Mouse (Mus musculus) testis, adult 2 months (tissue): ENCODE data around the gene Supt3. TPM values are rescaled to one million over a fixed set of nuclear protein-coding genes. Genes with fewer than 3 reads are reported as not detected.

Experiments used
- H3K27ac ChIP-seq: fragments of 200-500 bp; 2 replicates; pipeline ENCODE4 v1.5.1; 2012; ENCODE audit warnings: low read depth, low read length; ENCODE audit not compliant: control insufficient read depth, insufficient read depth
- H3K27me3 ChIP-seq: fragments of 200-500 bp; 2 replicates; pipeline ENCODE4 v1.6.1; 2012; ENCODE audit warnings: mild to moderate bottlenecking, low read length, moderate library complexity; ENCODE audit not compliant: control insufficient read depth, insufficient read depth
- H3K36me3 ChIP-seq: fragments of 200-500 bp; 2 replicates; pipeline ENCODE4 v1.6.1; 2012; ENCODE audit warnings: mild to moderate bottlenecking, low read length; ENCODE audit not compliant: control insufficient read depth, insufficient read depth
- H3K4me1 ChIP-seq: fragments of 200-500 bp; 2 replicates; pipeline ENCODE4 v1.6.1; 2012; ENCODE audit warnings: low read length; ENCODE audit not compliant: control insufficient read depth, insufficient read depth
- H3K4me3 ChIP-seq: fragments of 200-500 bp; 2 replicates; pipeline ENCODE4 v1.5.1; 2012; ENCODE audit warnings: low read depth, mild to moderate bottlenecking, low read length, moderate library complexity, mixed read lengths; ENCODE audit not compliant: control insufficient read depth
- CTCF ChIP-seq: fragments of 200-500 bp; IDR thresholded peaks from 2 replicates; pipeline ENCODE4 v1.5.1; 2012; ENCODE audit warnings: low read depth, mild to moderate bottlenecking, inconsistent platforms, low read length, moderate library complexity; ENCODE audit not compliant: control insufficient read depth, insufficient read depth, insufficient replicate concordance
- POLR2A ChIP-seq: fragments of 200-500 bp; IDR thresholded peaks from 2 replicates; pipeline ENCODE4 v1.6.1; 2012; ENCODE audit warnings: low read depth, mild to moderate bottlenecking, inconsistent platforms, low read length, moderate library complexity; ENCODE audit not compliant: control insufficient read depth
- polyA plus RNA-seq: library from polyadenylated mRNA; depleted of rRNA; stranded (reverse); fragments of >200 nt; gene quantifications from 2 replicates; pipeline ENCODE4 v1.2.3, GENCODE M21; 2012

Supt3 gene
- polyA plus RNA-seq, 1 experiment: 19.6 TPM

- no peaks in the 10 kb centered on the region for H3K4me1 ChIP-seq
- TF ChIP-seq CTCF: no peak
- TF ChIP-seq POLR2A: no peak
- H3K27ac ChIP-seq: no peak overlapping the region
- no peaks in the 10 kb centered on the region for H3K27me3 ChIP-seq
- H3K36me3 ChIP-seq: no peaks in the 10 kb centered on the region
- no peak overlapping the region for H3K4me3 ChIP-seq
Measured at GRCm38 (mm10) chr17:44827124-44827523, 50.2 kb downstream of the Supt3 start.

- Histone ChIP-seq H3K27me3 (no peaks in the 10 kb centered on the region), H3K27ac (no peak overlapping the region), H3K36me3 (no peaks in the 10 kb centered on the region), H3K4me3 (no peak overlapping the region), H3K4me1 (no peaks in the 10 kb centered on the region)
- TF ChIP-seq CTCF (no peak), POLR2A (no peak)
Measured at GRCm38 (mm10) chr17:44827964-44828363, 51.0 kb downstream of the Supt3 start.

GRCm38 (mm10) chr17:44829587-44829986, 52.6 kb downstream of the Supt3 start:
- TF ChIP-seq POLR2A: no peak
- TF ChIP-seq CTCF: no peak
- Histone ChIP-seq H3K27me3 (no peaks in the 10 kb centered on the region), H3K36me3 (no peaks in the 10 kb centered on the region), H3K4me1 (no peaks in the 10 kb centered on the region), H3K4me3 (no peak overlapping the region), H3K27ac (no peak overlapping the region)

- TF ChIP-seq CTCF: no peak
- TF ChIP-seq POLR2A: no peak
Measured at GRCm38 (mm10) chr17:44831201-44831600, 54.2 kb downstream of the Supt3 start.

GRCm38 (mm10) chr17:44842184-44842583, 65.2 kb downstream of the Supt3 start:
- H3K4me1 ChIP-seq: no peaks in the 10 kb centered on the region
- TF ChIP-seq CTCF (no peak), POLR2A (no peak)
- no peaks in the 10 kb centered on the region for H3K36me3 ChIP-seq
- H3K27me3 ChIP-seq: no peaks in the 10 kb centered on the region
- H3K4me3 ChIP-seq: no peak overlapping the region
- H3K27ac ChIP-seq: no peak overlapping the region

More at GRCm38 (mm10) chr17:44831201-44831600, 54.2 kb downstream of the Supt3 start:
- no peak overlapping the region for H3K27ac ChIP-seq
- H3K4me1 ChIP-seq: no peaks in the 10 kb centered on the region
- H3K36me3 ChIP-seq: no peaks in the 10 kb centered on the region
- H3K27me3 ChIP-seq: no peaks in the 10 kb centered on the region
- no peak overlapping the region for H3K4me3 ChIP-seq

GRCm38 (mm10) chr17:44863165-44863564, 86.2 kb downstream of the Supt3 start:
- no peaks in the 10 kb centered on the region for H3K36me3 ChIP-seq
- H3K4me3 ChIP-seq: no peak overlapping the region
- H3K4me1 ChIP-seq: no peaks in the 10 kb centered on the region
- TF ChIP-seq CTCF: no peak
- no peak for TF ChIP-seq POLR2A
- H3K27ac ChIP-seq: no peak overlapping the region
- H3K27me3 ChIP-seq: no peaks in the 10 kb centered on the region

GRCm38 (mm10) chr17:44893592-44893991, 116.6 kb downstream of the Supt3 start:
- H3K36me3 ChIP-seq: no peaks in the 10 kb centered on the region
- H3K4me1 ChIP-seq: no peaks in the 10 kb centered on the region
- TF ChIP-seq POLR2A: no peak
- no peak for TF ChIP-seq CTCF
- no peak overlapping the region for H3K27ac ChIP-seq
- no peak overlapping the region; the same call in 1 of the 2 replicates for H3K4me3 ChIP-seq
- no peaks in the 10 kb centered on the region for H3K27me3 ChIP-seq

- no peak for TF ChIP-seq POLR2A
- no peak for TF ChIP-seq CTCF
- H3K27me3 ChIP-seq: no peaks in the 10 kb centered on the region
- H3K36me3 ChIP-seq: no peaks in the 10 kb centered on the region
- H3K27ac ChIP-seq: peak overlapping the region; percentile 9; the same call in 1 of the 2 replicates
- H3K4me3 ChIP-seq: no peak overlapping the region
- H3K4me1 ChIP-seq: no peaks in the 10 kb centered on the region
Measured at GRCm38 (mm10) chr17:44943536-44944090, 166.7 kb downstream of the Supt3 start.
